Mouse (Mus musculus): ENCODE results near the gene Nox3. TPM values are rescaled to one million over a fixed set of nuclear protein-coding genes. Genes with fewer than 3 reads are reported as not detected.

Nox3 gene
- total and polyA plus RNA-seq, 3 experiments: not detected

GRCm38 (mm10) chr17:3632501-3632900 is 63.6 kb downstream of the Nox3 start:
- dilution Hi-C loops (cut with MboI; ENCODE audit: extremely low pct_ligation_motif_present, extremely low pct_unique_long_range_greater_than_20kb, low sequenced_read_pairs): no loop called here
- H3K27ac ChIP-seq (ENCODE audit: insufficient read depth, low read depth): no peak overlapping the region

GRCm38 (mm10) chr17:3616329-3617216 is 79.5 kb downstream of the Nox3 start:
- H3K9ac ChIP-seq (ENCODE audit: insufficient read depth, low read depth): no peak overlapping the region
- no peaks in the 10 kb centered on the region for H3K9me3 ChIP-seq (replicated peaks; ENCODE audit: low read length)
- TF ChIP-seq TCF12 (IDR thresholded peaks at IDR 0.05; ENCODE audit: low read depth, low read length): no peak
- TF ChIP-seq USF1 (IDR thresholded peaks at IDR 0.05; ENCODE audit: low read depth, low read length): no peak
- no peak for TF ChIP-seq CTCF (conservative IDR thresholded peaks at IDR 0.05 in 1 of 2, IDR thresholded peaks at IDR 0.05 in 1 of 2; ENCODE audit: low read depth in 2 of 2, low read length in 2 of 2)
- no peak for TF ChIP-seq PAX5 (IDR thresholded peaks at IDR 0.05; ENCODE audit: low read length)
- no peak for TF ChIP-seq ETS1 (conservative IDR thresholded peaks at IDR 0.05; ENCODE audit: low read depth, low read length)
- TF ChIP-seq TBP (conservative IDR thresholded peaks at IDR 0.05; ENCODE audit: low read depth, low read length): no peak
- TF ChIP-seq ZNF384 (IDR thresholded peaks at IDR 0.05; ENCODE audit: low read depth, low read length): no peak
- no peak for TF ChIP-seq MAFK (IDR thresholded peaks at IDR 0.05; ENCODE audit: insufficient replicate concordance, low read length)
- TF ChIP-seq JUN (IDR thresholded peaks at IDR 0.05; ENCODE audit: insufficient read depth, low read depth, low read length): no peak
- no peak for TF ChIP-seq MEF2A (IDR thresholded peaks at IDR 0.05; ENCODE audit: borderline replicate concordance, low read depth, low read length)
- TF ChIP-seq CHD1 (IDR thresholded peaks at IDR 0.05; ENCODE audit: low read depth, low read length): no peak
- TF ChIP-seq MAX (IDR thresholded peaks at IDR 0.05; ENCODE audit: low read length): no peak
- no peak for TF ChIP-seq ZKSCAN1 (IDR thresholded peaks at IDR 0.05; ENCODE audit: borderline replicate concordance, low read depth, low read length)
- TF ChIP-seq POLR2A (IDR thresholded peaks at IDR 0.05; ENCODE audit: low read depth, low read length): no peak
- no peak for DNase-seq (ENCODE audit: extremely low read depth)
- H3K79me2 ChIP-seq (replicated peaks; ENCODE audit: control insufficient read depth, extremely low read depth, insufficient read depth, poor library complexity, severe bottlenecking): no peaks in the 10 kb centered on the region
- in situ Hi-C loops (cut with MboI; ENCODE audit: low pct_ligation_motif_present, low pct_unique_long_range_greater_than_20kb, low sequenced_read_pairs): no loop called here
- no peak overlapping the region for H3K4me3 ChIP-seq (replicated peaks in 1 of 3; ENCODE audit: low read depth in 2 of 3, low read length in 2 of 3, poor library complexity in 1 of 3)
- no peaks in the 10 kb centered on the region for H3K27me3 ChIP-seq (replicated peaks)
- no peaks in the 10 kb centered on the region for H3K36me3 ChIP-seq (replicated peaks in 1 of 2; ENCODE audit: control insufficient read depth in 1 of 2, insufficient read depth in 1 of 2, low read length in 1 of 2)
- dilution Hi-C loops (cut with MboI; ENCODE audit: extremely low pct_ligation_motif_present, extremely low pct_unique_long_range_greater_than_20kb, low sequenced_read_pairs): no loop called here
- H3K27ac ChIP-seq (ENCODE audit: insufficient read depth, low read depth): no peak overlapping the region
- H3K4me1 ChIP-seq (ENCODE audit: control insufficient read depth in 1 of 2, insufficient read depth in 2 of 2): peaks cover 0 to 3% of the 10 kb centered on the region in 2 experiments; a peak in 1 of 4 replicates
- H3K4me2 ChIP-seq (ENCODE audit: insufficient read depth, low read depth, poor library complexity, severe bottlenecking): no peak overlapping the region

More at GRCm38 (mm10) chr17:3632501-3632900, 63.6 kb downstream of the Nox3 start:
- H3K36me3 ChIP-seq (replicated peaks in 1 of 2; ENCODE audit: control insufficient read depth in 1 of 2, insufficient read depth in 1 of 2, low read length in 1 of 2): no peaks in the 10 kb centered on the region
- no peaks in the 10 kb centered on the region for H3K4me1 ChIP-seq (ENCODE audit: control insufficient read depth in 1 of 2, insufficient read depth in 2 of 2)
- no peak overlapping the region for H3K9ac ChIP-seq (ENCODE audit: insufficient read depth, low read depth)
- no peak overlapping the region for H3K4me3 ChIP-seq (replicated peaks in 1 of 3; ENCODE audit: low read depth in 2 of 3, low read length in 2 of 3, poor library complexity in 1 of 3)
- in situ Hi-C loops (cut with MboI; ENCODE audit: low pct_ligation_motif_present, low pct_unique_long_range_greater_than_20kb, low sequenced_read_pairs): no loop called here
- H3K27me3 ChIP-seq (replicated peaks): no peaks in the 10 kb centered on the region
- TF ChIP-seq RAD21 (IDR thresholded peaks at IDR 0.05; ENCODE audit: low read depth, low read length): no peak
- TF ChIP-seq POLR2A (IDR thresholded peaks at IDR 0.05; ENCODE audit: low read depth, low read length): no peak
- no peak for TF ChIP-seq USF2 (conservative IDR thresholded peaks at IDR 0.05; ENCODE audit: low read depth, low read length)
- no peak for TF ChIP-seq GABPA (IDR thresholded peaks at IDR 0.05; ENCODE audit: insufficient replicate concordance, low read depth, low read length)
- TF ChIP-seq E2F4 (IDR thresholded peaks at IDR 0.05; ENCODE audit: insufficient replicate concordance, low read depth, low read length): no peak
- no peak for TF ChIP-seq MYC (IDR thresholded peaks at IDR 0.05; ENCODE audit: low read depth, low read length)
- no peak for TF ChIP-seq TCF12 (IDR thresholded peaks at IDR 0.05; ENCODE audit: low read depth, low read length)
- TF ChIP-seq ZNF384 (IDR thresholded peaks at IDR 0.05; ENCODE audit: low read depth, low read length): no peak
- TF ChIP-seq IRF4 (IDR thresholded peaks at IDR 0.05; ENCODE audit: low read depth, low read length): no peak
- no peak for TF ChIP-seq EP300 (IDR thresholded peaks at IDR 0.05; ENCODE audit: low read length)
- no peak overlapping the region for H3K4me2 ChIP-seq (ENCODE audit: insufficient read depth, low read depth, poor library complexity, severe bottlenecking)
- H3K79me2 ChIP-seq (replicated peaks; ENCODE audit: control insufficient read depth, extremely low read depth, insufficient read depth, poor library complexity, severe bottlenecking): no peaks in the 10 kb centered on the region
- no peak for DNase-seq (ENCODE audit: extremely low read depth)
- H3K9me3 ChIP-seq (replicated peaks; ENCODE audit: low read length): no peaks in the 10 kb centered on the region
